Mouse (Mus musculus): ENCODE data around the gene Stxbp3. TPM values are rescaled to one million over a fixed set of nuclear protein-coding genes. Genes with fewer than 3 reads are reported as not detected.

Gene Stxbp3
- polyA plus RNA-seq, 1 experiment from 2014 or later: 19.0 TPM

GRCm38 (mm10) chr3:108778761-108779540 lies 61.4 kb downstream of the Stxbp3 start:
- ATAC-seq (ENCODE audit: low read depth): no peak
- no peak for DNase-seq
- Histone ChIP-seq H3K4me2 (no peak overlapping the region), H3K27me3 (no peaks in the 10 kb centered on the region), H3K9me3 (replicated peaks) (no peaks in the 10 kb centered on the region), H3K36me3 (no peaks in the 10 kb centered on the region), H3K4me1 (replicated peaks) (no peaks in the 10 kb centered on the region; the same call in 1 of the 2 replicates), H3K9ac (no peak overlapping the region), H3K4me3 (replicated peaks) (no peak overlapping the region), H3K27ac (no peak overlapping the region)
- 58% methylated on average over 4 of the region's 4 CpGs for WGBS (ENCODE audit: insufficient replicate concordance)

- H3K4me1 ChIP-seq (replicated peaks): 0 out of 2 replicates have a peak, but pooled peaks cover 7% of the 10 kb centered on the region
- no peak for DNase-seq
- no peak overlapping the region for H3K4me2 ChIP-seq
- no peaks in the 10 kb centered on the region for H3K9me3 ChIP-seq (replicated peaks)
- 86% methylated on average over 3 of the region's 3 CpGs for WGBS (ENCODE audit: insufficient replicate concordance)
- no peak overlapping the region for H3K27ac ChIP-seq
- no peaks in the 10 kb centered on the region for H3K27me3 ChIP-seq
- no peak overlapping the region for H3K9ac ChIP-seq
- ATAC-seq (ENCODE audit: low read depth): no peak
- H3K36me3 ChIP-seq: no peaks in the 10 kb centered on the region
- H3K4me3 ChIP-seq (replicated peaks): no peak overlapping the region
Observed at GRCm38 (mm10) chr3:108772811-108773210, 67.5 kb downstream of the Stxbp3 start.

DNA sequence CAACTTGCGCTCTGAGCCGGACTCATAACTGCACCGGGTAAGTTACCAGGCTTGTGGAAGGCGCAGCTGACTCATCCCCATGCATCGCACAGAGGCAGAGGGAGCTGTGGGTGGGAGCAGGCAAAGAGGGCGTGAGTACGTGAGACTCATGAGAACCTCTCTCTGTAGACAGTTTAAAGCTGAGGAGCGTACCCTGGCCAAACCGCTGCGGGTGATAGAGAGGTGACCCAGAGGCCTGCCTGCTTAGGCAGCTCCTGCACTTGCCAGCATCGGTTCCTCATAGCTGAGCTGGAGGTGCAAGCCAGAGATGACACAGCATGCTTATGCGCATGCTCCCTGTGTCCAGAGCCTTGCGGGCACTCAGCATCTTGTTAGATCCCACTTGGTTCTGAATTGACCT lies 68.1 kb downstream of the Stxbp3 start:
- Histone ChIP-seq H3K9me3 (replicated peaks) (no peaks in the 10 kb centered on the region), H3K4me1 (replicated peaks) (peaks cover 12% of the 10 kb centered on the region; the same call in 1 of the 2 replicates), H3K4me2 (no peak overlapping the region), H3K27ac (no peak overlapping the region), H3K4me3 (replicated peaks) (no peak overlapping the region), H3K9ac (no peak overlapping the region), H3K27me3 (no peaks in the 10 kb centered on the region), H3K36me3 (no peaks in the 10 kb centered on the region)
- 82% methylated on average over 13 of the region's 13 CpGs for WGBS (ENCODE audit: insufficient replicate concordance)
- DNase-seq (no peak), ATAC-seq (ENCODE audit: low read depth) (peak; percentile 14; the same call in 1 of the 2 replicates)

GRCm38 (mm10) chr3:108770725-108771368 lies 69.5 kb downstream of the Stxbp3 start:
- peak; percentile 52 for DNase-seq
- H3K4me2 ChIP-seq: no peak overlapping the region
- no peak overlapping the region for H3K4me3 ChIP-seq (replicated peaks)
- H3K27me3 ChIP-seq: peaks cover 4% of the 10 kb centered on the region; the same call in 1 of the 2 replicates
- no peaks in the 10 kb centered on the region for H3K36me3 ChIP-seq
- peaks cover 14% of the 10 kb centered on the region; the same call in 1 of the 2 replicates for H3K4me1 ChIP-seq (replicated peaks)
- WGBS (ENCODE audit: insufficient replicate concordance): 40% methylated on average over 6 of the region's 6 CpGs
- no peak overlapping the region for H3K27ac ChIP-seq
- peak; percentile 45 for ATAC-seq (ENCODE audit: low read depth)
- no peaks in the 10 kb centered on the region for H3K9me3 ChIP-seq (replicated peaks)
- H3K9ac ChIP-seq: no peak overlapping the region

GRCm38 (mm10) chr3:108769547-108769946 lies 70.8 kb downstream of the Stxbp3 start:
- H3K9ac ChIP-seq: no peak overlapping the region
- DNase-seq: no peak
- 47% methylated on average over 6 of the region's 6 CpGs for WGBS (ENCODE audit: insufficient replicate concordance)
- no peaks in the 10 kb centered on the region for H3K9me3 ChIP-seq (replicated peaks)
- no peak overlapping the region for H3K4me2 ChIP-seq
- no peak; the same call in 1 of the 2 replicates for ATAC-seq (ENCODE audit: low read depth)
- H3K36me3 ChIP-seq: no peaks in the 10 kb centered on the region
- H3K4me1 ChIP-seq (replicated peaks): peaks cover 17% of the 10 kb centered on the region; the same call in 1 of the 2 replicates
- H3K27me3 ChIP-seq: peaks cover 12% of the 10 kb centered on the region; the same call in 1 of the 2 replicates
- H3K27ac ChIP-seq: no peak overlapping the region
- no peak overlapping the region for H3K4me3 ChIP-seq (replicated peaks)

GRCm38 (mm10) chr3:108767416-108767815 lies 72.9 kb downstream of the Stxbp3 start:
- no peaks in the 10 kb centered on the region for H3K36me3 ChIP-seq
- H3K27me3 ChIP-seq: peaks cover 23% of the 10 kb centered on the region
- H3K9ac ChIP-seq: no peak overlapping the region
- H3K4me1 ChIP-seq (replicated peaks): peaks cover 17% of the 10 kb centered on the region; the same call in 1 of the 2 replicates
- DNase-seq (no peak), ATAC-seq (ENCODE audit: low read depth) (no peak)
- H3K4me3 ChIP-seq (replicated peaks): no peak overlapping the region
- no peak overlapping the region for H3K4me2 ChIP-seq
- 32% methylated on average over 10 of the region's 10 CpGs for WGBS (ENCODE audit: insufficient replicate concordance)
- H3K27ac ChIP-seq: no peak overlapping the region
- H3K9me3 ChIP-seq (replicated peaks): no peaks in the 10 kb centered on the region

GRCm38 (mm10) chr3:108766943-108767342 lies 73.4 kb downstream of the Stxbp3 start:
- 68% methylated on average over 7 of the region's 7 CpGs for WGBS (ENCODE audit: insufficient replicate concordance)
- Histone ChIP-seq H3K9ac (no peak overlapping the region), H3K4me3 (replicated peaks) (no peak overlapping the region), H3K27ac (no peak overlapping the region), H3K27me3 (peaks cover 25% of the 10 kb centered on the region), H3K4me1 (replicated peaks) (peaks cover 17% of the 10 kb centered on the region; the same call in 1 of the 2 replicates), H3K9me3 (replicated peaks) (no peaks in the 10 kb centered on the region), H3K36me3 (no peaks in the 10 kb centered on the region), H3K4me2 (no peak overlapping the region)
- no peak for DNase-seq
- no peak for ATAC-seq (ENCODE audit: low read depth)

DNA sequence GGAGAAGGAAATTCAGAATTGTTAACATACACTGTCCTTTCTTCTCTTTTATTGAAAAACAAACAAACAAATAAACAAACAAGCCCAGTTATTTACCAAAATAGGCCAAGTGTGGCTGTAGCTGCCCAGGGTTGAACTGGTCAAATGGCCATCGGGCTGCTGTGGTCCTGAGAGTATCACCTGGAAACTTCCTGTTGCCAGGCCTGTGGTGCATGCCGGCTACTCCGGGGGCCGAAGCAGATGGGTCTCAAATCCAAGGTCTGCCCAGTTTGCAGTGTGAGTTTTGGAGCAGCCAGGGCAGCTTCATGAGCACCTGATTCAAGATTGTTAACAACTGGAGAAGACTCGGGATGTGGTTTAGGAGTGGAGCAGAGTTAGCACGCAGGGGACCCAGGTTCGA lies 74.8 kb downstream of the Stxbp3 start:
- Histone ChIP-seq H3K4me3 (replicated peaks) (no peak overlapping the region), H3K4me1 (replicated peaks) (peaks cover 14% of the 10 kb centered on the region; the same call in 1 of the 2 replicates), H3K9me3 (replicated peaks) (no peaks in the 10 kb centered on the region), H3K27ac (no peak overlapping the region), H3K4me2 (no peak overlapping the region), H3K9ac (no peak overlapping the region), H3K36me3 (no peaks in the 10 kb centered on the region), H3K27me3 (peaks cover 25% of the 10 kb centered on the region)
- DNase-seq: no peak
- ATAC-seq (ENCODE audit: low read depth): no peak
- 75% methylated on average over 7 of the region's 7 CpGs for WGBS (ENCODE audit: insufficient replicate concordance)

- Histone ChIP-seq H3K27me3 (peaks cover 25% of the 10 kb centered on the region), H3K36me3 (no peaks in the 10 kb centered on the region), H3K9ac (no peak overlapping the region), H3K9me3 (replicated peaks) (no peaks in the 10 kb centered on the region), H3K4me1 (replicated peaks) (peaks cover 14% of the 10 kb centered on the region; the same call in 1 of the 2 replicates), H3K4me3 (replicated peaks) (no peak overlapping the region), H3K4me2 (no peak overlapping the region), H3K27ac (no peak overlapping the region)
- 56% methylated on average over 7 of the region's 7 CpGs for WGBS (ENCODE audit: insufficient replicate concordance)
- DNase-seq (no peak), ATAC-seq (ENCODE audit: low read depth) (no peak)
Observed at GRCm38 (mm10) chr3:108764976-108765375, 75.3 kb downstream of the Stxbp3 start.

DNA sequence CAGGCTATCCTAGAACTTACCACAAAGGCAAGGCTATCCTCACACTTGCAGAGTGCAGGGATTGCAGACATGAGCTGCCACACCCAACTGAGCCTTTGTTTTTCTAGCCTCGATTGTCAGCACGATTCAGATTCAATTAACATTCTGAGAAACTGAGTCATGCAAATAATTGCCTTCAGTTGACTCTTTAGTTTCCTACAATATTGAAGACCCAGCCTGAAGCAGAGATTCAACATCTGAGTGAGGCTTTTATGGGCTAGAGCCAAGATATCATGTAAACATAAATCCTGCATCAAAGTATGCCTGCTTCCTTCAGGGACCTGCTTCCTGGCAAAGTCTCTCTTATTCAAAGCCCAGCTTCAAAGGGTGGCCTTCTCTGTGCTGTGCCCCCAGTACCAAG lies 76.6 kb downstream of the Stxbp3 start:
- H3K4me2 ChIP-seq: no peak overlapping the region
- peaks cover 10% of the 10 kb centered on the region; the same call in 1 of the 2 replicates for H3K4me1 ChIP-seq (replicated peaks)
- H3K27me3 ChIP-seq: peaks cover 25% of the 10 kb centered on the region
- no peak overlapping the region for H3K27ac ChIP-seq
- H3K9me3 ChIP-seq (replicated peaks): no peaks in the 10 kb centered on the region
- DNase-seq: no peak
- ATAC-seq (ENCODE audit: low read depth): no peak
- 73% methylated on average over 2 of the region's 2 CpGs for WGBS (ENCODE audit: insufficient replicate concordance)
- no peaks in the 10 kb centered on the region for H3K36me3 ChIP-seq
- no peak overlapping the region for H3K9ac ChIP-seq
- no peak overlapping the region for H3K4me3 ChIP-seq (replicated peaks)

DNA sequence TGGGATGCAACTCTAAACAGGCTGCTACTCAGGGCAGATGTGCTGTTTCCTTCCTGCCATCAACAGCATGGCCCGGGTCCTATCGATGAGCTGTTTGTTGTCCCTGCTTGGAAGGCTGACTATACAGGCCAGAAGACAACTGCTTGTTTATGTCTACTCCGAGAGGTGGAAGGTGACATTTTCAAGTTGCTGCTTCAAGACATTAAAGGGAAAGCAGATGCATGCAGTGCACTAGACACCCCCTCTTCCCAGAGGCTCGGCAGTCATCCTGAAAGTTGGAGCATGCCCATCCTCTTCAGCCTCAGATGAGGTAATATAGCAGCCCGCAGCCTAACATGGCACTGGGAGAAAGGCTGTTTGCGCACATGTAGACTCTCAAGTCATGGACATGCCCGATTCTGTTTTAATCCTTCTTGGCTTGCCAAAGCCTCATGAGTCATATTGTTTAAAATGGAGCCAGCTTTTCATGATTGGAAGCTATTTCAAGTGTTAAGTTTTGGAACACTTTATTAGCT lies 77.7 kb downstream of the Stxbp3 start:
- no peak for ATAC-seq (ENCODE audit: low read depth)

More for the DNA sequence above, 77.7 kb downstream of the Stxbp3 start:
- DNase-seq: no peak
- Histone ChIP-seq H3K27me3 (peaks cover 25% of the 10 kb centered on the region), H3K4me2 (no peak overlapping the region), H3K9ac (no peak overlapping the region), H3K9me3 (replicated peaks) (no peaks in the 10 kb centered on the region), H3K4me1 (replicated peaks) (peaks cover 10% of the 10 kb centered on the region), H3K27ac (no peak overlapping the region), H3K36me3 (no peaks in the 10 kb centered on the region), H3K4me3 (replicated peaks) (no peak overlapping the region)
- 69% methylated on average over 7 of the region's 7 CpGs for WGBS (ENCODE audit: insufficient replicate concordance)
